Mouse (Mus musculus) layer of hippocampus, postnatal 25 days (tissue): ENCODE measurements around the gene Samd4b. TPM values are rescaled to one million over a fixed set of nuclear protein-coding genes. Genes with fewer than 3 reads are reported as not detected.

Source experiments
- DNase-seq, 2 experiments: peaks; one replicate each; pipeline ENCODE4 v3.0.0; 2022; ENCODE audit warnings: mixed read lengths in 2 of 2, low spot score in 1 of 2; ENCODE audit errors: extremely low spot score in 1 of 2
- total RNA-seq, 2 experiments: library from RNA; stranded (reverse); gene quantifications; 2 replicates each; pipeline ENCODE4 v1.2.3; 2021

Samd4b gene
- total RNA-seq, 2 experiments from 2014 or later, result 70.1 to 71.0 TPM

DNA sequence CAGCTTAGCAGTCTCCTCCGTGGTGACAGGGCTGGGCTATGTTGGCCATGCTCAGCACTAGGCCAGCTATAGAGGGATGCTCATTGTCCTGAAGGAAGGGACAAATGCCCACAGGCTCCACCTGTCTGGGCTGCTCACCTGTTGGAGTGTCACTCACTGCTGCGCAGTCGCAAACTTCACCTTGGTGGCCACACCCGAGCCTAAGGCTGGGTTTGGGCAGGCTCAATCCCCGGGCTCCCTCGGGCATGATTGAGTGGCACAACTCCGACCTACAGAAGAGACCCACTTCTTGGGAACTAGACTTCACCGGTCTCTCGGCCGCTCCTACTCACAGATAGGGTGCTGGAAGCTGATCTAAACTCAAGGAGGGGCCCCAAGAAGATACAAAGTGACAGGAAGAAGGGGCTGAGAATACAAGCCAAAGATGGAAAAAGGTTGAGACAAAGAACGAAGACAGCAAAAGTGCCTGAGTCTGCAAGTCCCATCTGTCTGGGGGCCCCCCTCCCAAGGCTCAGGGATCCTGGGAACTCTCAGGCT, 226.9 kb downstream of the Samd4b start:
- DNase-seq, result no peak

DNA sequence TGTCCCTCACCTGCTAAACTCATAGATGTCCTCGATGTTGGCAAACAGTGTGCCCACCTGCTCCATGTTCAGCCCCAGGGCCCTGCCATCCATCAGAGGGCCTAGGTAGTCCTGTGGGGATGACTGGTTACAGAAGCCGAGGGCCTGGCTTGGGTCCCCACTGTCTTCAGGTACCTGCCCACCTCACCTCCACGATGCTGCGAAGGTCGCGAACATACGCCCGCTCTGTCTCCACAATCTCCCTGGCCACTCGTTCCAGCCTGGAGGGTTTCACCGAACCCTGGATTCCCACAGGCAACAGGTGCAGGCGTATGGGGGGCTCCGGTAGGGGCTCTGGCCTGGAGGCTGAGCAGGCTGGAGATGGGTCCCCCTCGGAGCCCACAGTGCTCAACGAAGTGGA, 227.9 kb downstream of the Samd4b start:
- no peak for DNase-seq

DNA sequence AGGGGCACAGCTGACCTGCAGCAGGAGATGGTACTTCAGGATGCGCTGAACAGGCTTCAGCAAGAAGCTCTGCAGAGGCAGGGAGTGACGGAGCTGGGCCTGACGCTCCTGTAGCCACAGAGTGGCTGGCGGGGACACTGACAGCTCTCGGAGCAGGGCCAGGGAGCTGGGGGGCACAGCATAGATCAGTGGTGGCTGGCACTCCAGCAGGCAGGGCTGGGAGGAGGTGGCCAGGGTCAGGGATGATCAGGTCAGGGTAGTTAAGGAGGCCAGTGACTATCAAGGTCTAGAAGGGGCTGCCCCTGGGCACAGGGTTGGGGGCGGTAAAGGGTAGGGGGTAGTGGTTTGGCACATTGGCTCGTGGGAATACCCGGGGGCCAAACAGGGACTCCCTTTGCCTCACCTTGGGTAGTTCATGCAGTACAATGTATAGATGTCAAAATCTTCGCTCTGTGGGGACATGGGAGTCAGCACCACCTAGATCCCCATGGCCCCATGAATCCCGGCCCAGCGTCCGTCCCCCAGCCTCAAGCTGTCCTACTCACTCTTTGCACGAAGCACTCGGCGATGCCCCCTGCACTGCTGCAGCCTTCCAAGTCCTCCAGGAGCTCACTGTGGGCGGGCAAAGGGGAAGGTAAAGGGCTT, 229.5 kb downstream of the Samd4b start:
- no peak for DNase-seq

DNA sequence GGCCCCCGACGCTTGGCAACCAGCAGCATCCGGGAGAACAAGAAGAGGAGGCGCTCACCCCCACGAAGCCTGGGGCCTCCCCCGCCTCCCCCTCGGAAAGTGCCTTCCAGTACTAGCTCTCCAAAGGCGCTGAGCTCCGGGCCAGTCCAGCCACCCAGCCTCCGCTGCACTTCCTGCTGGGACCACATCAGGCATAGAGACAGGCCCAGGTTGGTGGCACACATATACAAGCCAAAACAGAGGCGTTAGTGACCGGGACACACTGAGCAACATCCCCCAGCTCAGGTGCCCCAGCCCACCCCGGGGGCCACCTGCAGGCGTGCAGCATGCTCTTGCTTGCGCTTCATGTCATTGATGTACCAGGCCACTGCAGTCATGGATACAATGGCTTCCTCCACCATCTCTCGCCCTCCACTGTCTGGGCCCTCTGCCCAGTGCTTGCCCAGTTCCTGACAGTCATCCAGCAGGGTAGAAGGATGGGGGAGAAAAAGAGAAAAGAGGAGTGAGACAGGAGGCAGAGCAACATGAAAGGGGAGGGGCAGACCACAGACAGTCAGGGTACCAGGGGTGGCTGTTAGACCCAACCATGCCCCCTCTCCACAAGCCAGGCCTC, 230.2 kb downstream of the Samd4b start:
- DNase-seq, result no peak

DNA sequence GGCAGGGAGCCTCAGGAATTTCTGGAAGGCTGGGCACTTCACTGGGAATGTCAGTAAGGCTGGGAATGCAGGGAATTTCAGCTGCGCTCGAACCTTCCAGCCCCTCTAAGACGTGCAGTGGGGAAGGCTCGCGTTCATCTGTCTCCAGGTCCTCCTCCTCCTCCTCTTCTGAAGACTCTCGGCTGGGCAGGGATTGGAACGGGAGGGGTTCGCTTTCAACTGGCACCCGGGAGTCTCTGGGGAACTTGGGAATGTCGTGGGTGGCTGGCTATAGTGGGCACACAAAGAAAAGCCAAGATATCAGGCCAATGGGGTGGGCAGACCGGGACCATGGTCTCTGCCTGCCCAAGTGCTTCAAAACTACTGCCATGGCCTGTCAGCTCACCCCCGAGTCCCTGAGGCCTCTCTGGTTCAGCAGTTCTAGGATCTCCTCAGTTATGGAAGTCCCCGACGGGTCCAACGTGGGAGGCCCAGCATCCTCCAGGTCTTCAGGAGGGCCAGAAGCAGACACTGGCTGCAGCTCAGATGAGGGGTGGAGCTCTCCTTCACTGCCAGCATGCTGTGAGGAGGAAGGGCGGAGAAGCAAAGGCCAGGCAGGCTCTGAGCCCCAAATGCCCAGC, 235.4 kb downstream of the Samd4b start:
- DNase-seq, result no peak

DNA sequence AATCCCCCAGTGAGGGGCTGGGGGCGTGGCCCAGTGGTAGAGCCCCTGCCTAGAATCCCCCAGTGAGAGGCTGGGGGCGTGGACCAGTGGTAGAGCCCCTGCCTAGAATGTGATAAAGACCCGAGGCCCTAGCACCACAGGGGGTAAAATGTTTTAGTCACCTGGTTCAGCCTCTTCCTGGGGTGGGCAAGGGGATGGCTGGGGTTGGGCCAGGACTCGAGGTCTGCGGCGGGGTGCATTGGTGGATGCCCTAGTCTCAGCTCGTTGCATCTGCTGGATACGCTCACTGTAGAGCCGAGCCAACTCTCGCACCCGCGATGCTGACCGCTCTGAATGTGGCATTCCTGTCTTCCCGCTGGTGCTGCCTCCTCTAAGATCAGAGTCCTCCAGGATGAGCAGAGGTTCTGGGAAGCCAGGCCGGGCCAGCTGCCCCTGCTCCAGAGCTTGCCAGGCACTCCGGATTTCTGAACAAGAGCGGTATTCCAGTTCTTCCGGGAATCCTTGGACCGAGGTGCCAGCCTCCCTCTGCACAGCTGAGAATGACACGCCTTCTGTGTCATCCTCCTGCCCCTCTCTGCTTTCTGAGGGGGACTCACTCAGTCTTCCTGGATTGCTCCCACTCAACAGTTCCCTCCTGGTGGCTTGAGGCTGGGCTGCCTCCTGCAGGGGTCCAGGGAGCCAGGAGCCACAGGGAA, 236.2 kb downstream of the Samd4b start:
- DNase-seq, result no peak

DNA sequence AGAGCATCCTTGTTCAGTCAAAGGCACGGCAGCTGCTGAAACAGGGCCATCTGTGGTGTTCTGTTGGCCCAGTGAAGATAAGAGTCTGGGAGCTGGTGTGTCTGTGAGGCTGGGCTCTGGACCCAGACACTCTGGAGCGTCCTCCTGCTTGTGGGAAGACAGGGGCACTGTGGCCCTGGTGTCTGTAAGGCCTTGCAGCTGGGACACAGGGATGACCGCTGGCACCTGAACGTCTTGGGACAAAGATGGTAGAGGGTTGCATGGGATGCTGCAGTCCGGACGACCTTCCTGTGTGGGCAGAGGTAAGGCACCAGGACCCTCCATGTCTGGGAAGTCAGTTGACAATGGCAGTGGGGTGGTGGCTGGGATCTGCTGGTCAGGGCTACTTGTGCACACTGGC, 237.7 kb downstream of the Samd4b start:
- DNase-seq, result no peak

DNA sequence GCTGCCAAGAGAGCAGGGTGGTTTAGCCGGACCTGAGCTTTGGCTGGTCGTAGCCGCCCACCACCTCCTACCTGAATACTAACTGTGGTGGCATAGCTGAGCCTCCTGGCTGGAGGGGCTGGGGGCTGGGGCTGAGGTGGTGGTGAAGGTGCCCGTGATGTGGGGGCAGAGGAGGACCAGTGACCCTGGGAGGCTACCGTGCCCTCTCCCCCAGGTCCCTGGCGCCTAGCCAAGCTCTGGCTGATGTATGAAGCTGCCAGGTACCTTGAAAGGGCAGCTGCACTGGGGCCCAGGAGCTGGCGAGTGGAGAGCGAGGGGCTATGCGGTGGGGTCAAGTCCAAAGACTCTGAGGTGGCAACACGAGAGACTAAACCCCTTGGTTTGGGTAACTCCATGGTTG, 238.1 kb downstream of the Samd4b start:
- no peak for DNase-seq

DNA sequence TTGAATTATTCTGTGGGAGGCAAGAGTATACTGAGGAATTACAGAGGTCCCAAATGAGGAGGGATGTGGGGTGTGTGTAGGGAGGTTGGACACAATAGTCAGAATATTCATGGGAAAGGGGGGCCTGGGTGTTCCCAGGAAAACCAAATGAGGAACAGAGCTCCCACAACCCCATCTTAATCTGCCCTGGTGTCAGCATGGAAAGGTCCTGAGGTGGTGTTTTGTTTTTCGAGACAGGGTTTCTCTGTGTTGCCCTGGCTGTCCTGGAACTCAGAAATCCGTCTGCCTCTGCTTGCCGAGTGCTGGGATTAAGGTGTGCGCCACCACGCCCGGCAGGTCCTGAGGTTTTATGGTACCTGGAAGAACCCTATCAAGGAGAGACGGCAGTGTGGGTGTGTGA, 239.5 kb downstream of the Samd4b start:
- DNase-seq, result no peak

DNA sequence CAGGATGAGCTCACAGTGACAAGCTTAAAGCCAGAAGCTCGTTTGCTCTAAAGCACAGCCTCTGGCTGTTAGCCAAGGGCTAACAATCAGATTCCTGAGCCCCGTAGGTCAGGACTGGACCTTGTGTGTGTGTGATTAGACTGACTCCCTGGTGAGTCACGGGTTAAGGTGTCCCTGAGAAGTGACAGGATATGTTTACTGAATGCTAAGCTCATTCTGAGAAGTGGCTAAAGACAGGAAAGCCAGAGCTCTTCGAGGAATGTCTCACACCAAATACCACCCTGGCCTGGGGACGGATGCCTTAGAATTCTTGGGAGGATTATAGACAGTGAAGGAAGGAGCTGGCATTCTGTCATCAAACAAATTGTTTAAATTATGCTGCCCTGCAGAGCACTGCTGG, 240.0 kb downstream of the Samd4b start:
- no peak for DNase-seq

DNA sequence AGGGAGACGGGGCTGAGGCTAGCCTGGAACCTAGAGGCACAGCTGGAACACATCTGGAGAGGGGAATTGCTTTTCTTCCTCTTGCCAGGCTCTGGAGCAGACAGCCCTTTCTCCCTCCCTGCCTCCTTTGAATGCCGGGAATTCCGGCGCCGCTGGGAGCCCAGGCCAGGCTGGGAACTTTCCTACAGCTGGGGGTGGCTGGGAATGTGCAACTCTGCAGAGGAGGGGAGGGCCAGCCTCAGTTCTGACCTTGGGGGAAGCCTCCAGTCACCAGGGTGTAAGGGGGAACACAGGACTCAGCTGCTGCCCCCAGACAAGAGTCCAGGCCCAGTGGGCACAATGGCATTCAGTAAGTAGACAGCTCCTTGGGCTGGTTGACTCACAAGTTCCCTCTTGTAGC, 241.0 kb downstream of the Samd4b start:
- DNase-seq, result no peak

DNA sequence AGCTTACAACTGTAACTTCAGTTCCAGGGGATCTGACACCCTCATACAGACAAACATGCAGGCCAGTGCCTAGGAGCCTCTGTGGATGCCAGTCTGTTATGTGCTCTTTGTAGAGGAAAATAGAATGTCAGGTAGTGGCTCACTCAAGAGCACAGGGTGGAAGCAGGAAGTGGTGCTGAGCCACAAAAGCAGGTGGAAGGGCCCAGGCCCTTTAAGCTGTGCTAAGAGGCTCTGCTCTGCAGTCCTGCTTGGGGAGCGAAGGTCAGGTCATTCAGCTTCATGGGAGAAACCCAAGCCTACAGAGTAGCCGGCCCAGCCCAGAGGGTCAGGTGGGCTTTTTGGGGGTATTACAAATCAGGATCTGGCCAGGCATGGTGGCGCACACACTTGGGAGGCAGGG, 242.7 kb downstream of the Samd4b start:
- no peak for DNase-seq

DNA sequence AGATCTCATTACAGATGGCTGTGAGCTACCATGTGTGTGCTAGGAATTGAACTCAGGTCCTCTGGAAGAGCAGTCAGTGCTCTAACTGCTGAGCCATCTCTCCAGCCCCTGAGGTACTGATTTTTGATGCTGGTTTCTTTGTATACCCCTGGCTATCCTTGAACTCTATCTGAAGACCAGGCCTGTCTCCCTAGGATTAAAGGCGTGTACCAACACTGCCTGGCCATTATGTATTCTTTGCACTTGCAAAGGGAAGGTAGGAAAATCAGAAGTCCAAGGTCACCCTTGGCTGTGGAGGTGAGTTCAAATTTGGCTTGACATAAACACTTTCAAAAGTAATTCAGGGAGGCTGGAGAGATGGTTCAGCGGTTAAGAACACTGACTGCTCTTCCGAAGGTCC, 243.3 kb downstream of the Samd4b start:
- no peak for DNase-seq

DNA sequence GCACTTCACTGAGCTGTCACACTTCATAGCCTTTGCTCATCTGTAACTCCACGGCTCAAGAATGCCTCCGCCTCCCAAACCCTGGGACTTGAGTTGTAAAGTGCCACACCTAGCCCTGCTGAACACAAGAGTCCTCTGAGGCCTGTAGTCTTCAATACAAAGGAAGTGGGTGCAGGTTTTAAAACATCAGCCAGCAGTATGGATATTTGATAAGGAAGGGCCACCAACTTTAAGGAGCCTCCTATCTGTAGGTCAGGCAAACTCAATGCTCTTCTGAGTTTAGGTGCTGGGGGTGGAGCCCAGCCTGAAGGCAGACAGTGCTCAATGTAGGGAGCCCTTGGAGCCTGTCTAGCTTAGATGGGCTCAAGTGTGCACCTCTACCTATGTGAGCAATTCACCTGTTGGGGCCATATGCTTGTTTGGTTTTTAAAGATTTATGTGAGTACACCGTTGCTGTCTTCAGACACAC, 243.8 kb downstream of the Samd4b start:
- DNase-seq, result no peak

DNA sequence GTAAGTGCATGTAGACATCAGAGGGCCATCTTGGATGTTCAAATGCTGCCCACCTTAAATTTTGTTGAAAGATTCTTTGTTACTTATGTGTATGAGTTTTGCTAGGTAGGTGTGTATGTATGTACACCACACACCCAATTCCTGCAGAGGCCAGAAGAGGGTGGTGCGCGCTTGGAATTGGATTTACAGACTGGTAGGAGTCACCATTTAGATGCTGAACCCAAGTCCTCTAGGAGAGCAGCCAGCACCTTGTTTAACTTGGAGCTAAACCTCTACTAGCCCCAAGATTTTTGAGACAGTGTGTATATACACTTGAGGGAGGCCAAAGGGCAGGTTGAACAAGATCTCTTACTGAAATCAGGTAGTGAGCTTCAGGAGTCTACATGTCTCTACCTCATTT, 244.7 kb downstream of the Samd4b start:
- DNase-seq, result no peak

DNA sequence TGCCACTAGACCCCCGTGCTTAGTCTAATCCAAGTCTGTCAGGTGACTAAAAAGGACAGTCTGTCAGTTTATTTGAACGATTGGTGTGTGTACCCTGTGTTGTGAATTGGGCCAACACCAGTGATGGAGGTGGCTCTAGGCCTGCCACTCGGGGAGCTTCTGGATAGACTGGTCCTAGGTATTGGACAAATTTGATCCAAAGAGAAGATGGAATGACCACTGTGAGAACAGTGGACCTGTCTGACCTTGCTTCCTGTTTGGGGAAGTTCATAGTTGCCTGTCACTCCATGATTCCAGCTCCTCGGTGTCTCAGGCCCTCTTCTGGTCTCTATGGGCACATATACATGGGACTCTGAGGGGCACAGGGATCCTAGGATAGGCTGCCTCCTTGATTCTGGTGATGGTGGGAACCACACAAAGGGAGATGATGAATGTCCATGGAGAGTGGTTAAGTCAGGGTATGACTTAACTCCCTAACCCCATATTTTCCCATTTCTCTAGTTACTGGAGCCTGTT, 246.2 kb downstream of the Samd4b start:
- DNase-seq, result no peak

DNA sequence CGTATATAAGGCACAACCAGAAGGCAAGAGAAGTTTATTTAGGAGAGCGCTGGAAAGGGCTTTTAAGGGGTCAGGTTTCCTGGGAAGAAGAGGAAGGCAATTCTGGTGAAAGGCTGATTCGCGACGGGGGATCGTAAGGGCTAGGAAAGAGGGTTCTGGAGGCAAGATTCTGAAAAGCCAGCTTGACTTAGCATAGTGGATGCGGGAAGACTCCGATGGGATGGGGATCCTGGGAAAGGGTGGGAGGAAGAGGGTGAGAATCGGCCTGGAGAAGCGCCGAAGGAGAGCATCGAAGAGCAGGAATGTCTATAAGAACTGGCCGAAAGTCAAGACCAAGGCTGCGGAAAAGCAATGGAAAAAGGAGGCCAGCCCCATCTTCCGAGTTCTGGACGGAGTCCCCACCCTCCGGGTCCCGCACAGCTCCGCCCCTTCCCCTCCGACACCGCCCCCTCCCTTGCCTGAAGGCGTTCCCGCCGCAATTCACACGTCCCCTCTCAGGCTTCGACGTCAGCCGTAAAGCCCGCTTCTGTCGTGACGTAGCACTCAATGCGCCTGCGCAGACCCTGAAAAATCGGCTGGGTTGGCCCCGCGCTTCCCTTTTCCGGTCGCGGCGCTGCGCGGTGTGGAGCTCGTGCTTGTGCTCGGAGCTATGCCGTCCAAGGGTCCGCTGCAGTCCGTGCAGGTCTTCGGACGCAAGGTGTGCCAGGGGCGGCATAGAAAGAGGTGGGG, 247.6 kb downstream of the Samd4b start, which contains the start of gene Rps16:
TSS of gene Rps16 (plus strand) at position 498 of the 729 bp plus-strand sequence.
- peak; percentile 97 to 98 for DNase-seq
